Mouse (Mus musculus) forebrain, embryonic 13.5 days (tissue): ENCODE results near the gene Prkab1. TPM values are rescaled to one million over a fixed set of nuclear protein-coding genes. Genes with fewer than 3 reads are reported as not detected.

Source experiments
- ATAC-seq: fragments of 200-750 bp; cut with Nextera tagmentation; 2 replicates; pipeline ENCODE4 v1.8.0; 2017
- H3K27ac ChIP-seq: fragments of 300-500 bp; sonication (generic); 2 replicates; pipeline ENCODE4 v1.5.1; 2015; ENCODE audit warnings: inconsistent platforms, mild to moderate bottlenecking, moderate library complexity
- H3K27me3 ChIP-seq: fragments of 300-500 bp; sonication (generic); 2 replicates; pipeline ENCODE4 v1.6.1; 2015; ENCODE audit warnings: mild to moderate bottlenecking, inconsistent platforms
- H3K36me3 ChIP-seq: fragments of 300-500 bp; sonication (generic); 2 replicates; pipeline ENCODE4 v1.6.1; 2015; ENCODE audit warnings: mild to moderate bottlenecking, inconsistent platforms; ENCODE audit not compliant: poor library complexity, severe bottlenecking
- H3K4me1 ChIP-seq: fragments of 300-500 bp; sonication (generic); 2 replicates; pipeline ENCODE4 v1.6.1; 2015; ENCODE audit warnings: inconsistent platforms
- H3K4me2 ChIP-seq: fragments of 300-500 bp; sonication (generic); 2 replicates; pipeline ENCODE4 v1.6.1; 2015; ENCODE audit warnings: inconsistent platforms, mild to moderate bottlenecking, moderate library complexity
- H3K4me3 ChIP-seq: fragments of 300-500 bp; sonication (generic); 2 replicates; pipeline ENCODE4 v1.5.1; 2015; ENCODE audit warnings: mild to moderate bottlenecking, inconsistent platforms
- H3K9ac ChIP-seq: fragments of 300-500 bp; sonication (generic); 2 replicates; pipeline ENCODE4 v1.6.1; 2015; ENCODE audit warnings: mild to moderate bottlenecking, inconsistent platforms
- H3K9me3 ChIP-seq: fragments of 300-500 bp; sonication (generic); replicated peaks from 2 replicates; pipeline ENCODE4 v1.6.1; 2016; ENCODE audit warnings: inconsistent platforms
- WGBS: fragments of 180-500 bp; shearing (Covaris S2); methylation state at CpG from one replicate; pipeline ENCODE4 v1.1.7; 2015; 5-methylcytosine and 5-hydroxymethylcytosine counted together
- polyA plus RNA-seq: library from polyadenylated mRNA; unstranded; fragments of >200 nt; fragmentation: Nextera tagmentation; extraction: Ambion mirVana; gene quantifications from 2 replicates; pipeline ENCODE4 v1.2.1, GENCODE M21; 2015

The Prkab1 gene
- polyA plus RNA-seq, 1 experiment from 2014 or later: 47.6 TPM

DNA sequence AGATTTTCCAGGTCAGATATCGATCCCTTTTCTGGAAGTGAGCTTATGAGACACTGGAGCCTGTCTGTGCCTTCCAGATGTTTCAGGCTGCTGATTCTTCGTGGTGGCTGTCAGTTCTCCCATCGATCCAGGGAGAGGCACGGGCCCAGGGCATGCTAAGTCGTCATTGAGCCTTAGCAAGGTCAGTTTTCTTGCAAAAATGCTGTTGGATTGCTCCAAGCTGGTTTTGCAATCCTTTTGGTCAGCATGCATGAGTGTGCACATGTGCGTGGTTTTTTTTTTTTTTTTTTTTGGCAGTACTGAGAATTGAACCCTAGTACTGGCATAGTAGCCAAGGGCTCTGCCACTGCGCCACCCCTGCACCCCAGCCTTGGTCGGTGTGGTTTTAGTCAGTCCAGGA is 21.2 kb downstream of the Prkab1 start:
- Histone ChIP-seq H3K27ac (no peak overlapping the region), H3K27me3 (no peaks in the 10 kb centered on the region), H3K4me2 (no peak overlapping the region), H3K4me1 (no peaks in the 10 kb centered on the region), H3K9ac (no peak overlapping the region), H3K4me3 (no peak overlapping the region), H3K36me3 (peaks cover 38% of the 10 kb centered on the region), H3K9me3 (no peaks in the 10 kb centered on the region)
- no peak for ATAC-seq
- 87% methylated on average over 8 of the region's 8 CpGs for WGBS

GRCm38 (mm10) chr5:115997376-115997775 is 26.9 kb downstream of the Prkab1 start:
- 81% methylated on average over 13 of the region's 13 CpGs for WGBS
- ATAC-seq: no peak
- H3K4me1 ChIP-seq: no peaks in the 10 kb centered on the region
- no peak overlapping the region for H3K4me2 ChIP-seq
- H3K27ac ChIP-seq: no peak overlapping the region
- H3K9me3 ChIP-seq: no peaks in the 10 kb centered on the region
- H3K36me3 ChIP-seq: peaks cover 56% of the 10 kb centered on the region
- H3K9ac ChIP-seq: no peak overlapping the region
- no peak overlapping the region for H3K4me3 ChIP-seq
- H3K27me3 ChIP-seq: no peaks in the 10 kb centered on the region

DNA sequence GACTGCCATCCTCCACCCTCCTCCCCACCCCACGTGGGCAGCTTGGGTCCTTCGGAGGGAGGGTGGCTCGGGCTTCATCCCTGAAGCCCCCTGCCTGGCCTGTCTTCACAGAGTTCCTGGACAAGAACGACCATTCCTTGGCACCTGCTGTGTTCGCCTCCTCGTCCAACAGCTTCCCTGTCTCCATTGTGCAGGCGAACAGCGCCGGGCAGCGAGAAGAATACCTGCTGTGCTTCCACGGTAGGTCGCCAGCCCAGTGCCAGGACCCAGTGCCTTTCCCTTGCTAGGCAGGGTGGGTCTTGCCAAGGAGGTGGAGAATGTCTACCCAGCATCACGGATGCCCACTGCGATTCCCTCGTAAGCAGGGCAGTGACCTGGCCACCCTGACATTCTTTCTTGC is 30.2 kb downstream of the Prkab1 start:
- 82% methylated on average over 15 of the region's 15 CpGs for WGBS
- no peak overlapping the region for H3K9ac ChIP-seq
- no peak overlapping the region for H3K4me3 ChIP-seq
- peaks cover 73% of the 10 kb centered on the region for H3K36me3 ChIP-seq
- no peak overlapping the region for H3K4me2 ChIP-seq
- no peak for ATAC-seq
- H3K9me3 ChIP-seq: no peaks in the 10 kb centered on the region
- no peaks in the 10 kb centered on the region for H3K27me3 ChIP-seq
- H3K4me1 ChIP-seq: no peaks in the 10 kb centered on the region
- no peak overlapping the region for H3K27ac ChIP-seq

GRCm38 (mm10) chr5:115991717-115992116 is 32.6 kb downstream of the Prkab1 start:
- Histone ChIP-seq H3K27me3 (no peaks in the 10 kb centered on the region), H3K9me3 (no peaks in the 10 kb centered on the region), H3K27ac (no peak overlapping the region), H3K4me2 (no peak overlapping the region), H3K9ac (no peak overlapping the region), H3K4me3 (no peak overlapping the region), H3K36me3 (peaks cover 84% of the 10 kb centered on the region), H3K4me1 (no peaks in the 10 kb centered on the region)
- ATAC-seq: no peak
- WGBS: 96% methylated on average over 11 of the region's 11 CpGs

GRCm38 (mm10) chr5:115987284-115987683 is 37.0 kb downstream of the Prkab1 start:
- Histone ChIP-seq H3K9me3 (no peaks in the 10 kb centered on the region), H3K27me3 (no peaks in the 10 kb centered on the region), H3K9ac (no peak overlapping the region), H3K4me3 (no peak overlapping the region), H3K4me1 (0 out of 2 replicates have a peak, but pooled peaks cover 3% of the 10 kb centered on the region), H3K4me2 (no peak overlapping the region), H3K27ac (no peak overlapping the region), H3K36me3 (peaks cover 89% of the 10 kb centered on the region)
- 89% methylated on average over 12 of the region's 12 CpGs for WGBS
- ATAC-seq: no peak

DNA sequence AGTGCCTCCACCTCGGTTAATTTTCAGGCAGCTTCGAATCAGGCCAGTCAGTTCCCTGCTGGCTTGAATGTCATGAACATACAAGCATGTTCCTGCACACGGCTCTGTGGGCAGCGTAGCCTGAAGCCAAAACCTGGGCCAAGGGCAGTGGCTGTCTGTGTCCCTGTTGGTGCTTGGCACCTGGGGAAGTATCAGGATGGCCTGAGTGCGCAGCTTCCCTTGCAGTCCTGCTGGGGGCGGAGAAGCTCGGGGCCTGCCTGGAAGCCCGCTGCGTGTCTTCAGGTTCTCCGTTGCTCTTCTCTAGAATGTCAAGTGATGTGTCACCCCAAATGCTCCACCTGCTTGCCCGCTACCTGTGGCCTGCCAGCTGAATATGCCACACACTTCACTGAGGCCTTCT is 39.2 kb downstream of the Prkab1 start:
- H3K4me3 ChIP-seq: no peak overlapping the region
- no peaks in the 10 kb centered on the region for H3K9me3 ChIP-seq
- no peak for ATAC-seq
- H3K27ac ChIP-seq: no peak overlapping the region
- 96% methylated on average over 11 of the region's 11 CpGs for WGBS
- peaks cover 84% of the 10 kb centered on the region for H3K36me3 ChIP-seq
- H3K4me2 ChIP-seq: no peak overlapping the region
- H3K9ac ChIP-seq: no peak overlapping the region
- H3K27me3 ChIP-seq: no peaks in the 10 kb centered on the region
- H3K4me1 ChIP-seq: 0 out of 2 replicates have a peak, but pooled peaks cover 3% of the 10 kb centered on the region

DNA sequence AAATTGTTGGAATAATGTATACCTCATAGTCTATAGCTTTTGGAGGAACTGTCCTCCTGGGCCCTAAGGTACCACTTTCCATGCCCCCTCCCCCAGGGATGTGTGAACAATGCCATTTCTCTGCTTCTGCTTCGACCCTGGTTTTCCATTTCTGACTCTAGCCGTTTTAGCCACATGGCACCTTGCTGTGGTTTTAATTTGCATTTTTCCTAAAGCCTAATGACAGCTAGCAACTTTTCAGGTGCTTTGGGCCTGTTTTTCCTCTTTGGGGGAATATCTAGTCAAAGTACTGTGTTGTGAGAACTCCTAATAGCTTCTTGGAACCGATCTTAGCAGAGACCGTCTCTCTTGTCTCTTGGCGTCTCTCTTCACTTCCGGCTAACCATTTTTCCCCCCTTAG is 39.9 kb downstream of the Prkab1 start:
- Histone ChIP-seq H3K4me3 (no peak overlapping the region), H3K4me2 (no peak overlapping the region), H3K4me1 (0 out of 2 replicates have a peak, but pooled peaks cover 3% of the 10 kb centered on the region), H3K27ac (no peak overlapping the region), H3K9ac (no peak overlapping the region), H3K9me3 (no peaks in the 10 kb centered on the region), H3K36me3 (peaks cover 84% of the 10 kb centered on the region), H3K27me3 (no peaks in the 10 kb centered on the region)
- 91% methylated on average over 6 of the region's 6 CpGs for WGBS
- no peak for ATAC-seq

DNA sequence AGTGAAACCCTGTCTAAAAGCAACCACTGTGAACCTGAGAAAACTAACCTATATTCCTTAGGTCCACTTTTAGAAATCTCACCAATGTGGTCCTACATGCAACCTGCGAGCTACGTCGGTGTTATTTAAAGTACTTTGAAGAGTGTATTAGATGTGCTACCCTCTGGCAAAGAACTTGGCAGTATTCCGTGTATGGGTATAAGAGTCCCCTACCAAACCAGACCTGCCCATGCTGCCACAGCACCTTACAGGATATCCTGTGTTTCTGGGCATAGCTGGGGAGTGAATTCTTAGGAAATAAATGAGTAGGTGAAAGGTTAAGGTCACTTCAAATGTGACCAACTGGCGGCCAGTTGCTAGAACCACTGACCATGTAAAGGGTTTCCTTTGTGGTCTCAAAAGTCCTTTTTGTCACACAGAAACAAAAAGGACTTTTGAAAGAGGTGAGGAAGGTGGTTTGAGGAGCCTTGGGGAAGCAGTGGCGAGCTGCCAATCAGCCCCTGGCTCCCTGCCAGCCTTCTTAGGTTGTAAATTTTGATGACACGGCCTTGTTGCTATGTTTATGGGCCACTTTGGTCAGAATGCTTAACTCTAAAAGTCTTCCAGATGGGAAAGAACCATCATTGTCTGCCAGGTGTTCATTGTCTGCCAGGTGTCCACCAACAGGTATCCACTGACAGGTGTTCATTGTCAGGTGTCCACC is 41.5 kb downstream of the Prkab1 start:
- 75% methylated on average over 7 of the region's 7 CpGs for WGBS
- Histone ChIP-seq H3K36me3 (peaks cover 78% of the 10 kb centered on the region), H3K9me3 (no peaks in the 10 kb centered on the region), H3K4me1 (0 out of 2 replicates have a peak, but pooled peaks cover 3% of the 10 kb centered on the region), H3K9ac (no peak overlapping the region), H3K4me2 (no peak overlapping the region), H3K4me3 (no peak overlapping the region), H3K27me3 (no peaks in the 10 kb centered on the region), H3K27ac (no peak overlapping the region)
- ATAC-seq: no peak

DNA sequence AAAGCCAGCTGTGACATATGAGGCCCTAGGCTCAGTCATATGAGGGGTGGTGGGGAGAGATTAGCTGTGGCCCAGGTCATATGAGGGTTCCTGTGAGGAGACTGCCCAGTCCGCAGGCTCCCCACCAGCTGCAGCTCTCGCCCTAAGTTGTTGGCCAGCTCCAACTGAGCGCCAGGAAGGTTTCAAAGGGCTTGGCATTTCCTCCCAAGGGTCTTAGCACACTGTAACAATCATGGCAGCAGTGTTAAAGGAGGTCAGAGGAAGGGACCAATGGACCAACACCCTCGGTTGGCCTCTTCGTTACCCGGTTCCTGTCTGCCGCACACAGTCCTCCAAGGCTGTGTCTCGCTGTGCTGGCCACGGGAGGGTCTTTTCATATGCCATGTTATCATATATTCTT is 43.8 kb downstream of the Prkab1 start:
- Histone ChIP-seq H3K27ac (no peak overlapping the region), H3K36me3 (peaks cover 72% of the 10 kb centered on the region), H3K4me2 (no peak overlapping the region), H3K9me3 (no peaks in the 10 kb centered on the region), H3K4me3 (no peak overlapping the region), H3K9ac (no peak overlapping the region), H3K4me1 (0 out of 2 replicates have a peak, but pooled peaks cover 3% of the 10 kb centered on the region), H3K27me3 (no peaks in the 10 kb centered on the region)
- no peak for ATAC-seq
- WGBS: 93% methylated on average over 9 of the region's 9 CpGs

DNA sequence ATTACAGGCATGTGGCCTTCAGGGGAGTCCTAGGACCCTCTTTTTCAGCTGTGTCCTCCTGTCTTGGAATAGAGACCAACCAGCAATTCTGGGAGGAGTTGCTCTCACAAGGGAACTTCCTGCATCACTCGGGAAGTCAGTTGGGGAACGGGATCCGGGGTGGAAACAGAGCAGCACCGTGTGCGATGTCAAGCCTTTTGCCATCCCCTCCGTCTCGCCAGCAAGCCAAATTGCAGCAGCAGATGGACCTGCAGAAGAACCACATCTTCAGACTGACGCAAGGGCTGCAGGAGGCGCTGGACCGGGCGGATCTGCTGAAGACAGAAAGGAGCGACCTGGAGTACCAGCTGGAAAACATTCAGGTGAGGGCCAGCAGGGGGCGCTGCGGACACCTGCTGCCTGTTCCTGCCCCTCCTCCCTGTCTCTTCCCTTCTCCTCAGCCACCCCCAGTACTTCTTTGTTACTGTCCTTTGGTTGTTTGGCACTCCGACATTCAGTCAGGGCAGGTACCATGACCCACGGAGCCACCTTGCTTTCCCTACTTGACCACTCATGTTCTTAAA is 45.1 kb downstream of the Prkab1 start:
- Histone ChIP-seq H3K9ac (no peak overlapping the region), H3K27me3 (no peaks in the 10 kb centered on the region), H3K4me2 (no peak overlapping the region), H3K27ac (no peak overlapping the region), H3K9me3 (no peaks in the 10 kb centered on the region), H3K4me1 (0 out of 2 replicates have a peak, but pooled peaks cover 3% of the 10 kb centered on the region), H3K36me3 (peaks cover 74% of the 10 kb centered on the region), H3K4me3 (no peak overlapping the region)
- WGBS: 55% methylated on average over 16 of the region's 16 CpGs
- no peak for ATAC-seq

- Histone ChIP-seq H3K36me3 (peaks cover 74% of the 10 kb centered on the region), H3K4me1 (0 out of 2 replicates have a peak, but pooled peaks cover 3% of the 10 kb centered on the region), H3K4me2 (no peak overlapping the region), H3K27ac (no peak overlapping the region), H3K27me3 (no peaks in the 10 kb centered on the region), H3K4me3 (no peak overlapping the region), H3K9me3 (no peaks in the 10 kb centered on the region), H3K9ac (no peak overlapping the region)
- WGBS: 78% methylated on average over 5 of the region's 5 CpGs
- ATAC-seq: no peak
Measured at GRCm38 (mm10) chr5:115978255-115978654, 46.1 kb downstream of the Prkab1 start.

DNA sequence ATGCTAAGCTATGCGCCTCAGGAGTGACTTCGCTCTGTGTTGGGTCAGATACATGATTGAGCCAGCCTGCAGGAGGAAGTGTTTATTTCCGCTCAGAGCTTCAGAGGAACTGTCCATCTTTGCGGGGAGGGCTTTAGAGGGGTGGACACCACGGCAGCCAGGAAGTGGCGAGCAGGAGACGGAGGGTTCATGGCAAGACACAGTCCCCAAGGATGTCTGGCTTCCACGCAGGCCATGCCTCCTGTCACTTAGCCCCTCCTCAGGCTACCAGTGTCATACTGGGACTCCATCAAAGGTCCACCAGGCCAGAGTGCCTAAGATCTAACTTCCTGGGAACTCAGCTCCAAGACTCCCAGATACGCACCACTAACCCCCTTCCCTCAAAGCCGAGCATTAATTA is 46.6 kb downstream of the Prkab1 start:
- Histone ChIP-seq H3K27ac (no peak overlapping the region), H3K9ac (no peak overlapping the region)
- ATAC-seq: no peak

More for the DNA sequence above, 46.6 kb downstream of the Prkab1 start:
- Histone ChIP-seq H3K9me3 (no peaks in the 10 kb centered on the region), H3K4me1 (0 out of 2 replicates have a peak, but pooled peaks cover 2% of the 10 kb centered on the region), H3K27me3 (no peaks in the 10 kb centered on the region), H3K4me3 (no peak overlapping the region), H3K36me3 (peaks cover 69% of the 10 kb centered on the region), H3K4me2 (no peak overlapping the region)
- WGBS: 87% methylated on average over 10 of the region's 10 CpGs
